Mouse (Mus musculus) spleen, adult 2 months (tissue): ENCODE results near the gene Sphk2.

Source experiments
- CTCF ChIP-seq: fragments of 200-500 bp; IDR thresholded peaks from 2 replicates; pipeline ENCODE4 v1.5.1; 2011; ENCODE audit warnings: mild to moderate bottlenecking, inconsistent platforms; ENCODE audit not compliant: insufficient read depth, insufficient read length, insufficient replicate concordance; ENCODE audit errors: extremely low read depth
- POLR2A ChIP-seq: fragments of 200-500 bp; IDR thresholded peaks from 2 replicates; pipeline ENCODE4 v1.6.1; 2011; ENCODE audit warnings: low read depth, low read length, inconsistent platforms

DNA sequence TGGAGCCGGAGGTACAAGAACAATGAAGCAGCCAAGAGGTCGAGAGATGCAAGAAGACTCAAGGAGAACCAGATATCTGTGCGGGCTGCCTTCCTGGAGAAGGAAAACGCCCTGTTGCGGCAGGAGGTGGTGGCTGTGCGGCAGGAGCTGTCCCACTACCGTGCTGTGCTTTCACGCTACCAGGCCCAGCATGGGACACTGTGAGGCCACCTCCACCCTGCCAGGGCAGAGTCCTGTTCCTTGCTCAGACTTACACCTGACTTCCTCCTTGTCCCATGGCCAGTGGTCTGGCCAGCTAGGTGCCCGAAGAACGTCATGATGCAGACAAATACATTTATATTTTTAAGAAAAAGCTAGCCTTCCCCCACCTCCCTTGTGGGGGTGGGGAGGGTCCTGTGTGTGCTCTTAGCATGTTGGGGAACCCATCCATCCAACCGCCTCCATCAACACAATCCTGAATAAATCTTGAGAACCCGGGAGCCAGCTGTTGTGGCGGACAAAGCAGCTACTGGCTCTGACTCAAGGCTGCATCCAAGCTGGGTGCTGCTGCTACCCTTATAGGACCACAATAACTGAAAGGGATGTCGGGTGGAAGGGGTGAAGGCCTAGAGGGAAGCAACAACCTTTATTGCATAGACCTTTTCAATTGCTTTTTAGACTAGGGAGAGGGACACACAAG is 8.0 kb downstream of the Sphk2 start:
- TF ChIP-seq CTCF (no peak), POLR2A (no peak)
